Mouse (Mus musculus) stomach, embryonic 15.5 days (tissue): ENCODE measurements at regions not wholly inside any gene's neighbourhood (a gene's known extent, or its start where the extent isn't known, plus 50 kb on each side); places are given as distances from the start of the nearest gene placed in this dataset.
"Not testable (repeated sequence)": the region's sequence is repeated elsewhere in the genome, so short reads cannot be mapped to it uniquely, and the experiment has no call there.

Source experiments
- ATAC-seq: fragments of 200-750 bp; cut with Nextera tagmentation; 2 replicates; pipeline ENCODE4 v1.8.0; 2017; ENCODE audit warnings: low read depth, moderate number of reproducible peaks, moderate TSS enrichment; ENCODE audit not compliant: insufficient read depth, low FRiP score
- H3K27ac ChIP-seq: fragments of 300-500 bp; sonication (generic); 2 replicates; pipeline ENCODE4 v1.5.1; 2015; ENCODE audit warnings: mild to moderate bottlenecking, inconsistent platforms
- H3K27me3 ChIP-seq: fragments of 300-500 bp; sonication (generic); replicated peaks from 2 replicates; pipeline ENCODE4 v1.6.1; 2015; ENCODE audit warnings: inconsistent platforms
- H3K36me3 ChIP-seq: fragments of 300-500 bp; sonication (generic); 2 replicates; pipeline ENCODE4 v1.6.1; 2015; ENCODE audit warnings: inconsistent platforms
- H3K4me1 ChIP-seq: fragments of 300-500 bp; sonication (generic); 2 replicates; pipeline ENCODE4 v1.6.1; 2015; ENCODE audit warnings: inconsistent platforms
- H3K4me2 ChIP-seq: fragments of 300-500 bp; sonication (generic); 2 replicates; pipeline ENCODE4 v1.6.1; 2015; ENCODE audit warnings: mild to moderate bottlenecking, inconsistent platforms
- H3K4me3 ChIP-seq: fragments of 300-500 bp; sonication (generic); replicated peaks from 2 replicates; pipeline ENCODE4 v1.5.1; 2015; ENCODE audit warnings: inconsistent platforms
- H3K9ac ChIP-seq: fragments of 300-500 bp; sonication (generic); 2 replicates; pipeline ENCODE4 v1.6.1; 2015; ENCODE audit warnings: inconsistent platforms
- H3K9me3 ChIP-seq: fragments of 300-500 bp; sonication (generic); 2 replicates; pipeline ENCODE4 v1.6.1; 2016; ENCODE audit warnings: inconsistent platforms
- WGBS: fragments of 180-500 bp; shearing (Covaris S2); methylation state at CpG from one replicate; pipeline ENCODE4 v1.1.7; 2015; 5-methylcytosine and 5-hydroxymethylcytosine counted together

- no peak for ATAC-seq
- H3K9me3 ChIP-seq, result no peaks in the 10 kb centered on the region
Measured at GRCm38 (mm10) chr11:42903459-42904012, 132.0 kb upstream of the Gm9972 start.

DNA sequence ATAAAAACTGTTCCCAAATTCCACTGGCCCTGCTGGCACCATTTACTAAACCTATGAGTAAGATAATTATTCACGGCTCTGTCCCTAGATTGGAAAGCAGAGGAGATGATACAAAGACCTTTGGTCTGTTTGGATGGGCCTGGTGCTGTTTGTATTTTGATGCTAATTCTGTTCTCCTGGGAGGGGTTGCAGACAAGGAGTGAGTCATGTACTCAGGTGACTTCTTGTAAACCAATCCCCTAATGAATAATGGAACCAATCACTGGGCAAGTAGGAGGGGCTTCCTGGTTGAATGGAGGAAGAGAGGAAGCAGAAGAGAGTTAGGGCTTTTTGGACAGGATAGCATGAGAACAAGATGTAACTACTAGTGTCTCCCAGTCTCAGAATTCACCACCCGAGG, 130.0 kb upstream of the Gm9972 start:
- Histone ChIP-seq H3K9ac (no peak overlapping the region), H3K4me1 (no peaks in the 10 kb centered on the region), H3K27me3 (no peaks in the 10 kb centered on the region), H3K4me2 (no peak overlapping the region), H3K9me3 (no peaks in the 10 kb centered on the region), H3K36me3 (no peaks in the 10 kb centered on the region), H3K4me3 (no peak overlapping the region), H3K27ac (no peak overlapping the region)
- WGBS, result 83% methylated on average over 2 of the region's 2 CpGs
- ATAC-seq, result no peak

More at GRCm38 (mm10) chr11:42903459-42904012, 132.0 kb upstream of the Gm9972 start:
- WGBS, result 76% methylated on average over 5 of the region's 5 CpGs
- Histone ChIP-seq H3K27ac (no peak overlapping the region), H3K9ac (no peak overlapping the region), H3K27me3 (no peaks in the 10 kb centered on the region), H3K4me1 (no peaks in the 10 kb centered on the region), H3K36me3 (no peaks in the 10 kb centered on the region), H3K4me2 (no peak overlapping the region), H3K4me3 (no peak overlapping the region)

DNA sequence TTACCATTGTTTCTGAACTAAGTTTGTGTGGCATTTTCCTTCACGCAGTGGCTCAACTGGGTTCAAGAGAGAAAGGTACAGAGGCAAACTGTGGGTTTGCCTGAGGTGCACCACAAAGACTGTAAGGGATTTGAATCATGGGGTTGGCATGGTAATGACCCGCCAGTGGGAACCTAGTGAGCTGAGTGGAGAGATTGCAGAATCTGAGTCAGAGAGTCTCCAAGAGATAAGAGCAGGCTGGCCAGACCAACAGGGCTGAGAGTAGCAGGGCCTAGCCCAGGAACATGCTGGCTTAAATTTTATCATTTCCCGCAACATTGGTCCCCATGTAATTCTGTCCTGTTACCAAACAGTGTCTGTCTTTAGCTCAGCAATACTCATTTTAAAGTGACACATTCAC, 129.5 kb upstream of the Gm9972 start:
- no peaks in the 10 kb centered on the region for H3K36me3 ChIP-seq
- 87% methylated on average over 3 of the region's 3 CpGs for WGBS
- no peaks in the 10 kb centered on the region for H3K9me3 ChIP-seq
- H3K4me3 ChIP-seq, result no peak overlapping the region
- no peak overlapping the region for H3K4me2 ChIP-seq
- H3K9ac ChIP-seq, result no peak overlapping the region
- no peaks in the 10 kb centered on the region for H3K27me3 ChIP-seq
- H3K27ac ChIP-seq, result no peak overlapping the region
- H3K4me1 ChIP-seq, result no peaks in the 10 kb centered on the region
- ATAC-seq, result no peak

- no peak for ATAC-seq
- Histone ChIP-seq H3K36me3 (no peaks in the 10 kb centered on the region), H3K4me2 (no peak overlapping the region), H3K27me3 (no peaks in the 10 kb centered on the region), H3K9me3 (no peaks in the 10 kb centered on the region), H3K27ac (no peak overlapping the region), H3K9ac (no peak overlapping the region), H3K4me1 (no peaks in the 10 kb centered on the region), H3K4me3 (no peak overlapping the region)
- WGBS, result 65% methylated on average over 2 of the region's 2 CpGs
Measured at GRCm38 (mm10) chr11:42916421-42917181, 118.9 kb upstream of the Gm9972 start.

- Histone ChIP-seq H3K9ac (no peak overlapping the region), H3K27ac (no peak overlapping the region), H3K4me1 (no peaks in the 10 kb centered on the region), H3K4me2 (no peak overlapping the region), H3K9me3 (no peaks in the 10 kb centered on the region), H3K4me3 (no peak overlapping the region), H3K27me3 (no peaks in the 10 kb centered on the region), H3K36me3 (no peaks in the 10 kb centered on the region)
- WGBS, result 85% methylated on average over 1 of the region's 1 CpGs
- ATAC-seq, result no peak
Measured at GRCm38 (mm10) chr11:42919221-42919620, 116.3 kb upstream of the Gm9972 start.

DNA sequence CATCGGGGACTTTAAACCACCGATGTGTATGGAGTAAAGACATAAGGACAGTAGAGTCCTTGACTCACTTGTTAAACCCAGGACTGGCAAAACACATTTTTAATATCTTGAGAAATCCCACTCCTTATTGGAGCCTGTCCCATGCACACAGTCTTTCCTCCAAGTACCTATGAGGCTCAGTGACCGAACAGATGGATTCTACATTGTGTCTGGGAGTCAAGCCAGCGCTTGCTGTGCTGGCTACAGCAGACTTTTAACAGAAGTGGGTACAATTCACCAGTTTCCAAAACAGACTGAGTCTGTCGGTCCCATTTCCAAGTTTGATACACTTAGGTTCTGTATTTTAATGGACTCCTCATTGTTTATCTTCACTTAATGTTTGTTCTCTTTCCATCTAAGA, 108.4 kb upstream of the Gm9972 start:
- Histone ChIP-seq H3K4me3 (no peak overlapping the region), H3K9me3 (no peaks in the 10 kb centered on the region), H3K36me3 (no peaks in the 10 kb centered on the region), H3K9ac (no peak overlapping the region), H3K27me3 (no peaks in the 10 kb centered on the region), H3K4me2 (no peak overlapping the region), H3K27ac (no peak overlapping the region), H3K4me1 (no peaks in the 10 kb centered on the region)
- 77% methylated on average over 5 of the region's 5 CpGs for WGBS
- ATAC-seq, result no peak

GRCm38 (mm10) chr11:42928916-42929315, 106.6 kb upstream of the Gm9972 start:
- Histone ChIP-seq H3K27me3 (no peaks in the 10 kb centered on the region), H3K4me3 (no peak overlapping the region), H3K4me1 (no peaks in the 10 kb centered on the region), H3K9me3 (no peaks in the 10 kb centered on the region), H3K4me2 (no peak overlapping the region), H3K27ac (no peak overlapping the region), H3K9ac (no peak overlapping the region), H3K36me3 (no peaks in the 10 kb centered on the region)
- WGBS, result 39% methylated on average over 3 of the region's 3 CpGs
- no peak for ATAC-seq

DNA sequence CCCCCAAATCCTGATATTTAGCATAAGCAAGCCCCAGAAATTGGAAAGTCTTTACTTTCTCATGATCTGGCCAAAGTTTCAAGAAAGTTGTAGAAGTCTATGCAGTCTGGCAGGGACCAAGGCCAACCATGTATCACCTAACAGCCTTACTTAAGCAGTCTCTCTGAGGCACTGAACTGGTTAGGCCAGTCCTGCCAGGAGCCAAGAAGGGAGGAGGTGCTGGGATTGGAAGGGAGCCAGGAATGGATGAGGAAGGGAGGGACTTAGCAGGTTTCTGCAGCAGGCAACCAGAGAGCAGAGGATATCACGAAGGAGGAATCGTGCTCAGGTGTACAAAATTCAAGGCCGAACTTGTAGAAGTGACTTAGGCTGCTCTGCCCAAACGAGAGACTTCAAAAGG, 96.3 kb upstream of the Gm9972 start:
- H3K9ac ChIP-seq, H3K4me2 ChIP-seq, H3K4me1 ChIP-seq, H3K27me3 ChIP-seq, H3K36me3 ChIP-seq, H3K4me3 ChIP-seq, H3K9me3 ChIP-seq: not testable (repeated sequence)
- ATAC-seq, result peak; percentile 93
- WGBS, result 62% methylated on average over 4 of the region's 4 CpGs
- peak overlapping the region; percentile 63; the same call in 1 of the 2 replicates for H3K27ac ChIP-seq

- no peak overlapping the region for H3K27ac ChIP-seq
- WGBS, result 57% methylated on average over 3 of the region's 3 CpGs
- H3K4me1 ChIP-seq, result no peaks in the 10 kb centered on the region
- H3K9ac ChIP-seq, result no peak overlapping the region
- no peak overlapping the region for H3K4me3 ChIP-seq
- no peaks in the 10 kb centered on the region for H3K36me3 ChIP-seq
- H3K27me3 ChIP-seq, result no peaks in the 10 kb centered on the region
- H3K9me3 ChIP-seq, result no peaks in the 10 kb centered on the region
- H3K4me2 ChIP-seq, result no peak overlapping the region
- no peak for ATAC-seq
Measured at GRCm38 (mm10) chr11:42941561-42941960, 94.0 kb upstream of the Gm9972 start.

GRCm38 (mm10) chr11:42942284-42942683, 93.3 kb upstream of the Gm9972 start:
- H3K4me3 ChIP-seq, result no peak overlapping the region
- no peak overlapping the region for H3K9ac ChIP-seq
- no peaks in the 10 kb centered on the region for H3K27me3 ChIP-seq
- H3K4me2 ChIP-seq, result no peak overlapping the region
- no peaks in the 10 kb centered on the region for H3K36me3 ChIP-seq
- H3K4me1 ChIP-seq, result no peaks in the 10 kb centered on the region
- H3K9me3 ChIP-seq, result no peaks in the 10 kb centered on the region
- no peak overlapping the region for H3K27ac ChIP-seq
- no peak for ATAC-seq
- WGBS, result 84% methylated on average over 3 of the region's 3 CpGs

DNA sequence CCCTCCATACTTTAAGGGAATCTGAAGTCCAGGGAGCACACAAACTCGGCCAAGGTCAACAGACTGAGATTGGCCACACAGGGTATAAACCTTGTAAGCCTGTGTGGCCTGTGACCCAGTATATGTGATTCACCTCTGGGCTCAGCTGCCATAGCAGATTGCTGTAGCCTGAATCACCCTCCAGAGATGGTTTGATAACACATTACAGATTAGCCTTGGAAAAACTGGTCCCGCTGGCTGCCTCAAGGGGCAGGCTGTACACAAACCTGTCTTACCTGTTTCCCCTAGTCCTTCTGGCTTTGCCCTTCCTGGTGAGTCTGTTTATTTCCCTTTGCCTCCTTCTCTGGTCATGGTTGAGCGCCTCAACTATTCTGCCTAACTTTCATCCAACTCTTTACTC, 91.0 kb upstream of the Gm9972 start:
- 58% methylated on average over 3 of the region's 3 CpGs for WGBS
- ATAC-seq, result peak; percentile 87
- H3K27ac ChIP-seq, result no peak overlapping the region
- H3K9ac ChIP-seq, result no peak overlapping the region
- H3K9me3 ChIP-seq, result no peaks in the 10 kb centered on the region
- no peaks in the 10 kb centered on the region for H3K27me3 ChIP-seq
- H3K4me1 ChIP-seq, result no peaks in the 10 kb centered on the region
- no peak overlapping the region for H3K4me3 ChIP-seq
- H3K36me3 ChIP-seq, result no peaks in the 10 kb centered on the region
- no peak overlapping the region for H3K4me2 ChIP-seq

GRCm38 (mm10) chr11:42949823-42950222, 85.7 kb upstream of the Gm9972 start:
- H3K4me3 ChIP-seq, result no peak overlapping the region
- no peak overlapping the region for H3K9ac ChIP-seq
- no peak for ATAC-seq
- H3K9me3 ChIP-seq, result no peaks in the 10 kb centered on the region
- H3K27ac ChIP-seq, result no peak overlapping the region
- H3K36me3 ChIP-seq, result no peaks in the 10 kb centered on the region
- WGBS, result 76% methylated on average over 1 of the region's 1 CpGs
- H3K27me3 ChIP-seq, result no peaks in the 10 kb centered on the region
- no peak overlapping the region for H3K4me2 ChIP-seq
- H3K4me1 ChIP-seq, result no peaks in the 10 kb centered on the region
